Mouse (Mus musculus): ENCODE data around the gene Ptprm.

Gene Ptprm

DNA sequence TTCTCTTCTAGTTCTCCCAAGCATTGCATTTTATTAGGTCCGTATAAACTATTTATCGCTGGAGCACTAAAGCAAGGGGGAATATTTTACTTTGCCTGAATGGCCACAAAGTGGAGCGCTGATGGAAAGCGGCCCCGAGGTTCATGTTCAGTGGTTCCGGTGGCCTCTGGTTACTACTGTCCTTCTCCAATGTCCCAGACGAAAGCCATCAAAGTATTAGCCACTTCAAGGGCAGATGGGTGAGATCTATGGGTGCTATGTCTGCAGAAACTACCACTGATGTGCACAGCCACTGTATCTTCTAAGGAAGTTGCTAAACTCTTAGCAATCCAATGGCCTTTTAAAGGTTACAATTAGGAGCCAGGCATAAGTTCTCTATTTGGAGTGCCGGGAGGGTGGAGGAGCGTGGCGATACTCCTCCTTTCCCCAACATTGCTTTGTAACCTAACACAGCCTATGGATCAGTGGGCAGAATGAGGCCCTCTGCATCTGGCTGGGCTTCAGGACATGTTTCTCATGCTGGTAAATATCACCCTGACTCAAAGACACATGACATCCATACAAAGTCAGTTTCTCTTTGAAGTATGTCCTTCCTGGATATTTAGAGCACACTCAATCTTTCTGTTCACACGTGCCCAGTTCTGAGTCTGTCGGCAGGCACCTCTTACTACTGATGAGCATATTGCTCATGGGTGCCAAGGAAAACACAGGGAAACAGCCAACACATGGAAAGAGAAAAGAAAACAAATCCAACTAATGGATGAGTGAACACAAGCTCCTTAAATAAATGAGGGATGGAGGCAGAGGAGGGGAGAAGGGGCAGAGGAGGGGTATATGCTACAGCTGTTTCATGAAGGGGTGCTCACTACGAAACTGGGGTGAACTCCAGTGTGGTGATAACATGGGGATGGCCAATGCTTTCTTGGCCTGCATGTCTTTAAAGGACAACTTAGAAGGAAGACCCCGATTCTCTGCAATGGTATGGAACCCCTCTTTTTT is 584.6 kb downstream of the Ptprm start:
- DNase-seq (ENCODE audit: low spot score) = no peak

DNA sequence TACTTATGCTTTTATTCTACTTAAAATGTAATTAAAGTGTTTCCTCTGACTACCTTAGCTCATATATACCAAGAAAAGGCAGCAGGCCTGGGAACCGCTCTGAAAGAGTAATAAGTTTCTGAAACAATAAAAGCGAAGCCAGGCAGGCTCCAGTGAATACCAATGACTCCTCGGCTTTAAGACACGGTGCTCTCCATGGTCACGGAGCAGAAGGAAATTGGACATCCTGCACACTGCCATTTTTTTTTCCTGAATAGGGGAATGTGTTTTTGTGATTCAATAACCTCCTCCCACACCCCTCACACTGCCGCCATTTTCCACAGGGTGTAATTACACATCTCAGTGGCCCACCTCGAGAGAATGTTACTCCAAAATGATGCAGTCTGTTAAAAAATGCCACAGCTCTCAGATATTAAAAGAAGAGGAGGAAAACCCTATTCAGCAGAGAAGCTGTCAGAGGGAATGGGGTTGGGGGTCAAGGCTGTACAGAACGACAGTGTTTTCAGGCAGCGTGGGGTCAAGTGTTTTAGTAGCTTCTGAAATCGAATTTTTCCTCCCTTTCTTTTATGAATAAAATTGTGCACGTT is 585.5 kb downstream of the Ptprm start:
- DNase-seq (ENCODE audit: low spot score) = no peak

DNA sequence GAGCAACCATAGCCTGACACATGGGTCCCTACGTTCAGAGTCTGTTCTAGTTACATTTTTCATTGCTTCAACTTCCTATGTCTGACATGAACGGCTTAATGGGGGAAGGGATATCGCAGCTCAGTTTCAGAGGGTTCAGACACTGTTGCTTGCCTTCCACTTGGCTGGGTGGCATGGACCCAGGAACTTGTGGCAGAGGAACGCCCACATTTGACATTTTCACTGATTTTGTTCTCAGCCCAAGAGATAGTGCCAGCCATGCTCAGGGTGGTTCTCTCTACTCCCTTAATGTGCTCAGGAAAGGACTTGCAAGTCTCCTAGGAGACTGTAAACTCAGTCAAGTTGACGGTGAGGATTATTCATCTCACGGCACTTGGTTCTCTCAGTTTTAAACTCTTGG is 588.1 kb downstream of the Ptprm start:
- DNase-seq (ENCODE audit: low spot score) = no peak

DNA sequence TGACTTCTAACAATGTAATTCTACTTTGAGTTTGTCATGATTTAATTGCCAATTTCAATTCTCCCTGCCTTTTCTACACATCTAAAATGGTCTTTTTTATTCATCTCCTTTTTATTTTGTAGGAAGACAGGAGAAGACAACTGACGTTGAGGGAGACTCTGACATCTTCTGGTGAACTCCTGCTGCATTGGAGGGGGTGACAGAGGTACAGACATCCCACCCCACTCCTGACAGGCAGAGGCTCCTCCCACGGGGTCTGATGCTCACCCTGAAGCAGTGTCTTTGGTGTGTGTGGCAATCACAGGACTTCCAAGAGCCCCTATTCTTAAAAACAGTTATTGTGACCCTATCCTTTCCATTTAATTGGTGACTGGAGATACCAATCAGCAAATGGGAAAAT is 589.8 kb downstream of the Ptprm start:
- no peak for DNase-seq (ENCODE audit: low spot score)

DNA sequence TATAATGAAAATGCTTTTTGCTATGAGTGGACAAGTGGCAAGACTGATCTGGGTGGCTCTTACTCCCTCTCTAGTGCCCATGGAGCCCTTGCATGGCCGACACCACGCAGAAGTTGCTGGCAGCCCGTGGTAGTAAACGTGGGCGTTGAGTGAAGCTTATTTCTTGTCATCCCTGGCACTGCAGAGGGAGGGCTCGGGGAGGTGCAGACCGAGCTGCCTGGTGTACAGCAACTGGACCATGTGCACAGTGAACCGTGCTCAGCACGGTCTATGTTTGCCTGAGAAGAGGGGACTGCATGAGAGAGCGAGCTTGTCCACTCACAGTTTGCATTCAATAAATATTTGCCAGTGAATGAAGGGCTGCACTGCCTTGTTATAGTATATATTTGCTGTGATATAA is 591.5 kb downstream of the Ptprm start:
- no peak for DNase-seq (ENCODE audit: low spot score)

DNA sequence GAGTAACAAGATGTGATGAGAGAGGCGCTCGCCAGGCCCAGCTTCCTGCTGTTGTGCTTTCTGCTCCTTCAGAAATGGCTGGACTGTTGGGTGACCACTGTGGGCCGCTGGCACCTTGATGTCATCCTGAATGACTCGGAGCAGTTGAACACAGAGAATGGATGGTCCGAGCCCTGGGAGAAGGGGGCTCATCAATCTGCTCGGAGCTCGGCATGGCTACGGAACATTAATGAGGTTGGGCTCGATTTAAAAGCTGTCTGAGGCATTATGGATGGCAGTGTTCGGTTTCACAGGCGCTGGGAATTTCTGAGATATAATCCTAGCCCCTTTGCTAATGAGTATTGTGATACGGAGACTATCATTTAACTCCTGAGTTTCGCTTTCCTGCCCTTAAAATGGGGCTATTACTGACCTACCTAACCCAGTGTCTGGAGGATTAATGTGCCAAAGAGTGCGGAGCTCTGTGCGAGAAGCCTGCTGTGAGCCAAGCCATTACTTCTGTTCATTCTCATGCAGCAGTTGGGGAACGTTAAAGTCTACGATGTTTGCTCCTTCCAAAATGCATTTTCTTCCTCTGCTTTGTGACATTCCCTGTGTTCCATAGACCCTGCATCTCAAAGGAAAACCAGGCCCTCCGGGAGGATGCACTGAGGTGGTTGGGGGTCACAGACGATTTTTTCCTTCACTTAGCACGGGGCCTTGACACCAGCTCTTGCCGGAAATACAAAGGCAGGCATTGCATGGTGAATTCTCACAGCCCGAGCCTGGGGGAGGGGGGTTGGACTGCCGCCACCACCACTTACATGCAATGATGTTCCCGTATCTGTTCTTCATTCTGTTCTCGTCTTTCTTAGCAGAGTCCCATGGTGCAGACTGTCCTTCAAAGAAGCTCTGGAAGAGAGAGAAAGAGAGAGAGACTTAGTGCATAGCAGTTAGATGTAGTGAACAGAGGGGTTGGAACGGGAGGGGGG is 592.6 kb downstream of the Ptprm start:
- no peak for DNase-seq (ENCODE audit: low spot score)

DNA sequence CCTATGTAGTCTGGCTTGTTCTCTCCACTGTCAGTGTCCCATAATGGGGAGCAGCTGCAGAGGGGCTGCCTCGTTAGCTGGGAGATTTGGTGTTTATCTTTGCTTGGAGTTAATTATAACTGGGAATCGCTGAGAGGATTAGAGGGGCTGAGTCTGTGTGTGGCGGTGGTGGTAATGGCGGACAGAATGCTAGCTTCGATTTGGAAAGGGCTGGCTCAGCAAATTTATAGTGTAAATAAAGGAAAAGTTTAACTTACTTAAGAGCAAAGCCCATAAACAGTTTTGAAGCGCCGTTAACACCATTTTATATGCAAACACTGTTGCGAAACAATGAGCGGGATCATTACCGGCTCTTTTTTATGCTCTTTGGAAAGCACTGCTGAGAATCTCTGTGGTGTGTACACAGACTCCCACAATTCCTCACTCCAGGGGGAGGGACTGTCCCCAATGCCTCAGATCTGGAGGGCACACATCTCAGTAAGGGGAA is 597.2 kb downstream of the Ptprm start:
- DNase-seq (ENCODE audit: low spot score) = no peak

DNA sequence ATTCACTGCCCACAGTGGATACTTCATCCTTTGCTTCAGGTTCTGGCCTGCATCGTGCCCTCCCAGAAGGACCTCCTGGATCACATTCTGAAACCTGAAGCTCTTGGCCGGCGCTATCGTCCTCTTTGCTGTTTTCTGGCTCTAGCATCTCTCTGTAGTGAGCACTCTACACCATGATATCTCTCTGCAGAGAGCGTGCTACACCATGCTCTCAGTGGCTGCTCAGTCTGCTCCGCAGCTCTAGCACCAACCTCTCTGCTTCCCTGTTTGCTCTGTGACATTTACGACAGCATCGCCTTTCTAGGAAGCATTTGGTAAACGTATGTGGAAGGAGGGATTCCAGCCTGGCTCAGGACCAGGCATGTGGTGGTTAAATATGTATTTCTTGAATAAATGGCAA is 597.8 kb downstream of the Ptprm start:
- no peak for DNase-seq (ENCODE audit: low spot score)

DNA sequence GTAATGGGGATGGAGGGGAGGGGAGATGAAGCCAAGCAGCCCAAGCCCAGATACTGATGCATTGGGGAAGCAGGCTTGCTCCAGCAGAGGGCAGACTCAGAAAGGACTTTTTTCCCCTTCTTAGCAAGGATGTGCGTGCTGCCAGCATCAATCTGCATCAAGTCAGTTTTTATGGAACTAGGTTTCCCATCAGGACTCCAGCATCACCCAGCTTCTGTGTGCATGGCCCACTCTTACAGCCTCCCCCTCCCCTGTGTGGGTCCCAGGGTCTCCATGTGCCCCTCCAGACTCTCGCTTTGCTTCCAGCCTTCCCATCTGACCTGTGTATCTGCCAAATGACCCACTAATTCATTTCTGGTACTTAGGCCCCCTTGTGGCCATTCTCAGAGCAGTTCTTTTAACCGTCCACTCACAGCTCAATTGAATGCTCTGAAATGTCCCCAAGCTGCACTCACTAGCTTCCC is 599.0 kb downstream of the Ptprm start:
- no peak for DNase-seq (ENCODE audit: low spot score)

DNA sequence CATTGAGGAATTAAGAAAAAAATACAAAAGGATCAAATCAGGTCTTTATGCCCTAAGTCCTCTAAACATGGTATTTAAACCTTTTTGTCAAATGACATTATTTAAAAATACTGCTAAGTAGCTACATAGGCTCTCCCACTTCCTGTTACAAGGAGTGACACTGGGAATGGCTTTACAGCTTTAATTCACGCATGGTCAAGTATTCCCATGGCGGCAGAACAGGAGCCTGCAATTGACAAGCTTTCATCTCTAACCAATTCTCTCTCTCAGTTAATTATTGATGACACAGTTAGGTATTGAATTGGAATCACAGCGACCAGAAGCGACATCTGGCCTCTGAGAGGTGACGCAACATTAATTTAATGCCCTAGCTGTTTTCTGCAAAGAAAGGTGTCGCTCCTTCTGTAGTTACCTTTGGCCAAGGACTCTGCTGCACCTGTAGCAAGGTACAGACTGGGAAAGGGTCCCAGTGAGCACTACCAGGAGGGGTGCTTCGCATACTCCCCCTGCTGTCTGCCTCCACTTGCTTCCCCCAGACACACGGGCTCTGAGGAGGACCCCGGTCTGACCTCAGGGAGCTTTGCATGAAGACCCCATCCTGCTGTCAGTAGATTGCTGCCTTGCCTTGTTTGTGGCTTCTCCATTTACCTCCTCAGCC is 599.9 kb downstream of the Ptprm start:
- DNase-seq (ENCODE audit: low spot score) = no peak

DNA sequence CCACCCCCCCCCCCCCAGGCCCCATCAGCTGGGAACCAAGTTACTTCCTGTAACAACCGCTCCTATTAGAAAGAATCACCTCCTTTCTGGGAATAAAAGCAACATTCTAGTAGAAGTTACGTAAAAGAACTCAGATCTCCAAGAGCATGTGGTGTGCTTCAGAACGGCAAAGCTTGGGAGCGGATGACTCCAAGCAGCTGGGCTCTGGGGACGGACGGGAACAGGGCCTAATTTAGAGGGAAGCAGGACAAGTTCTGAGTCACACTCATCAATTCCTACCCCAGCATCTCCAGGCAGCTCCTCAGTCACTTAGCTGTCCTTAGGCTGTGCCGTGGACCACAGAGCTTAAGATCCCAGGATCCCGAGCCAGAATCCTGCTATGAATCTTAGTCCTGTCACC is 602.5 kb downstream of the Ptprm start:
- no peak for DNase-seq (ENCODE audit: low spot score)

DNA sequence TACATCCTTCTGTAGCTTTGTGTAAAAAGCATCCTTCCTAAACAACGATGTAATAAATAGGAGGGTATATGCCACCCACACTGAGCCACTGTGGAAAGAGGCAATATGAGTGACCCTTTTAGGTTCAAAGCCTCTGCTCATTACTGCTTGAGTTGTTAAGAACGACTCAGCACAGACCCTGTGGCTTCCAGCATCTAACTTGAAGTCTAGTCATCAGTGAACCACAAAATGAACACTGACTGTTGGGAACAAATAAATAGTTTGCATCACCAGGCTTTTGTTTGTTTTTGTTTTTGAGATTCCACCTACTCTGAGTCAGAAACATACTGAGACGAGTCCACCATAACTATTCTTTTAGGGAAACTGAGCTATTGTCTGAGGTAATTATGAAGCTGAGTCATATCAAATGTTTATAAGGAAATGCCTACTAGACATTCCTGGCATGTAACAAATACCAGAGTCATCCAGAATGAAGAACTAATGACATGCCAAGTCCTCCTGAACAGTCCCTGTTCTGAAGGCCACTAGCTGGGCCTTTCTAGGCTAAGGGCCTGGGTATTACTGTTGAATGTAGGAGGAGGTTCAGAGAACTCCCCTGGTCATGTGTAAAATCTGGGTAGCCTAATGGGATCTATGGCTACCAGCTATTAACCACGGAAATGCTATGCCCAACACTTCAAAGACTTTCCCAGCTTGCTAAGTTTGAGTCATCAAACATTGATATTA is 603.6 kb downstream of the Ptprm start:
- DNase-seq (ENCODE audit: low spot score) = no peak

DNA sequence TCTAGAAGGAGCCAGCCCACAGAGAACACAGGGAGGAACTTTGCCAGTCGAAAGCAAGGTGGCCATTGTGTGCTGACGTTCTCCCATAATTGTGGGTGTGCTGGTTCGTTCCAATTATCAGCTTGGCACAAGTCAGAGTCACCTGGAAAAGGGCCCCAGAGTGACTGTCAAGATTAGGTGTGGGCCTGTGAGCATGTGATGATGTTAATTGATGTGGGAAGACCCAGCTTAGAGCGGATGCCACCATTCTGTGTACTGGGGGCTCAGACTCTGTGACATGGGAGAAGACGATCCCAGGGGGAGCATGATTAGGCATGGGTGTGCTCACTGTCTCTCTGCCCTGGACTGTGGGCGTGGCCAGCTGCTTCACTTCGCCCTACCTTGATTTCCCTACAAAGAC is 604.3 kb downstream of the Ptprm start:
- no peak for DNase-seq (ENCODE audit: low spot score)

DNA sequence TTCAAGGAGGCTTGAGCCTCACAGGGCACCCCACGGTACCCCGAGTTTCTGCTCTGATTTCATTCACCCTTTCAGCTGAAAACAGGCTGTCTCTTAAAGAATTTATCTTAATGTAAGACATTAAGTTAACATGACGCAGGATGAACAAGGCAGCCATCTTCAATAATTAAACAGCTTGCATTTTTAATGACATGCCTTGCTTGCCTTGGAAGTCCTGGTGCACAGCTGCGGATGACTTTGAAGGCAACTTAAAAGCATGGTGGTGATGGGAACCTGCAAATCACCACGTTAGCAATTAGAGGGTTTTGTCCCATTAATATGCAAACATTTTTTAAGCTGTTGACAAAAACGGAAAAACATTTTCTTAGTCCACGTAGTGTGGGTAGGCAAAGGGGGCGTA is 607.8 kb downstream of the Ptprm start:
- DNase-seq (ENCODE audit: low spot score) = no peak

DNA sequence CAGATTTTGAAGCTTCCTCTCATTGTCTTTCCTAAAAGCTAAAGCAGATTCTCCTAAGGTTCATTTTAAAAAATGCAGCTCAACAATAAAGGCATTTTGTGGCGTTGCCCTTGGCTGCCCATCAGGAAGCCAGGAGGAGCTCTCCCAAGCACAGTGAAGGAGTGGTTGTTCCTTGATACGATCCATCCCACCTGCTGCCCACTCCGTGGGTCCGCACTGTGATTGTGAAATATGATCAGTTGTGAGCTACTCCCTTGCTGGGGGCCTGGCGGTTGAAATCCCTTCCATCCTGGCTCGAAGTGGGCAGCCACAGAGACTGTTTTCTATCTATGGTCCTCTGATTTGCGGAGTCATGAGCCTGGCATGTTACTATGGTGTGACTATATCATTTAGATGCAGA is 610.9 kb downstream of the Ptprm start:
- no peak for DNase-seq (ENCODE audit: low spot score)

DNA sequence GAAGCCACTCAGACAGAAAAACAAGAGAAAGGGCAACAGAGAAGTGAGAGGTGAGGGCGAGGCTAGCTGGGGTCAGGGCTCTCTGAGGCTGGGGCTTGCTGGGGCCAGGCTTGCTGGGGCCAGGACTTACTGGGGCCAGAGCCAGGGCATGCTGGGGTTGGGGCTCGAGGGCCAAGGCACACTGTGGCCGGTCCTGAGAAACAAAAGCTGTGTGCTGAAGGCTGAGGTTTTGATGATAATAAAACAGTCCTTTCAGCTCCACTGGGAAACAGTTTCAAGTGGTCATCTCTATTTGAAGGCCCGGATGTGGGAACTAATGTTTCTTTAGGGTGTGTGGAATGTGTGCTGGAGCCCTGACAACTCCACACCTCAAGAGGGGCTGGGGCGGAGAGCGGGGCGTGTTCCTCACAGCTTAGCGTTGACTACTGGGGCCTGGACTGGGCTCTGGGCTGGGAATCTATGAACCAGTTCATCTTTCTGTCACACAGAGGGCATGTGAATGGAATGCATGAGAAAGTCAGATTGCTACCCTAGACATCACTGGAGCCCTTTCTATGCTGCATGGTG is 615.4 kb downstream of the Ptprm start:
- no peak for DNase-seq (ENCODE audit: low spot score)

DNA sequence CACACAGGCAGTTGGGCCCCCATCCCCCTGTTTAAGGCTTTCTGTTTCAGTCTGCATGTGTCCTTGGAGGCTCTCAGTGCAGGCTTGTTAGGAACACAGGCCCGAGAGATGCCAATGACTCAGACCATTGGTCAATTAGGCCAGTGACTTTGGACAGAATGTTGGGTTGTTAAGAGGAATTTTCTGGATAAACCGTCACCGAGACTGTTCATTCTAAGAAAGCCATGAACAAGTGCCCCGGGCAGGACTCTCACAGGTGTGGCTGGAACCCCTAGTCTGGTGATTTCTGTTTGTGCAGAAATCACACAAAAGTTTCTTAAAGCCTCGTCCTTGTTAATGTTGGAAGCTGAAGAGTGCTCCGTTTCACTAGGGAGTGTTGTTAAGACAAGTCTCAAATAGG is 615.9 kb downstream of the Ptprm start:
- DNase-seq (ENCODE audit: low spot score) = no peak

DNA sequence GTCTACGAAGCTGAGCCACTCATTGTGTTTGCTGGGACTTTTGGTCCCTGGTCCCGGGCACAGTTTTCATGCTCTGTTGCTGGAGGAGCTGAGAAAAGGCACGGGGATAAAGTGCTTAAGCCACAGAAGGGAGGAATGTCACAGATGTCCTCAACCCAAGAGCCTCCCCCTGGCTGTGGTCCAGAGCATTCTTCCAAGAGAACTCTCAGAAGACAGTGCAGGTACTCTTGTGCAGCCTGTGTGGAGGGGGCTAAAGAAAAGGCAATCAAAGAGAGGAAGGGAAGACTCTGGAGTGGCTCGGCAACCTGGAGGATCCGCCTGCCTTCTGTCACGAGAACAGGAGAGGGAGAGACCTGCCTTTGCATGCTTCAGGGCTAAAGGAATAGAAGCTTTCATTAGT is 617.8 kb downstream of the Ptprm start:
- no peak for DNase-seq (ENCODE audit: low spot score)

DNA sequence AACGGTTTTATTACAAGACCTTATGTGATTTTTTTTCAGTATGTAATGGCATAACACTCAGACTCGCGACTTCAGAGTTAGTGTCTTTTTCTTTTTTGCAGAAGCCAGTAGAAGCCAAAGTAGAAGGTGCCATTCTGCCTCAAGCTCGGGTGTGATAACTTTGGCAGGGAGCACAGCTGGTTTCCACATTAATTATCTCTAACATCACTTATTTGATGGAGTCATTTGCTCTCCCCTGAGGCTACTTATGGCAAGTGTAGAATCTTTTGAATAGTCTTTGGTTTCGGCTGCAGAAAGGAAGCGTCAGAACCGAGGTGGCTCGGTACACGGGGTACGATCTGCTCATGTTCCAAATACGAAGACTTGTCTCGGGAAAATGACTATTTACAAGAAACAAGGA is 620.7 kb downstream of the Ptprm start:
- no peak for DNase-seq (ENCODE audit: low spot score)

DNA sequence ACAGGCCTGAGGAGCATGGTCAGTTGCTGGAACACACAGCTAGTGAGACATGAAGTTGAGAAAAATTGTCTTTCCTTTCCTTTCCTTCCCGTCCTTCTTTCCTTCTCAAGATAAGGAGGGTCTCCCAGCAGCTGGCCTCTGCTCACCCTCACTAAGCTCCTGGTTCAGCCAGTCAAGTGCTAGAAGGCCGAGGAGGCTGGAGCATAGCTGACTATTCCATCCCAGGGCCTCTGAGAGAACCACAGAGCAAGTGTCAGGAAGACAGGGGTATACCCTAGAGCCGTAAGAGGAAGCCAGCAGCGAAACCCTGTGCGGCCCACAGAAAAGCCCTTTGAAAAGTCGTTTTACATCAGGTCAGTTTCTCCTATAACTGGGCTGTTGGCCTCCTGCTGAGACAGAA is 624.3 kb downstream of the Ptprm start:
- DNase-seq (ENCODE audit: low spot score) = no peak

DNA sequence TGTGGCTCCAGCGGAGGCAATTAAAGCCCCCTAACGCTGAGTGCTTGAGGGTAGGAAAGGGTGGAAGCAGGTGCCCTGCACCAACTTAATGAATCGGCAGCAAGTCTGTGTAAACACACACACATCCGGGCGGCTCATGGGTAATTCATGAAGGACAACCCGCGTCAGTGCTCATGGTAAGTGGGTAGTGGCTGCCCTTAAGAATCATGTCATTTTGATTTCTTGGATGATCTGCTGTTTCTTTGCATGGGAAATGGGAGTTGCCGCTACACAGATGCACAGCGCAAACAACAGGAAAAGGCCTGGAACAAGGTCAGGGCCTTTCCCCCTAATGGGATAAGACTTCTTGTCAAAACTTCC is 633.3 kb downstream of the Ptprm start:
- no peak for DNase-seq (ENCODE audit: low spot score)
